Mouse (Mus musculus) lung, embryonic 14.5 days (tissue): ENCODE data around the gene Lhfp. TPM values are rescaled to one million over a fixed set of nuclear protein-coding genes. Genes with fewer than 3 reads are reported as not detected.

Experiments
- ATAC-seq: fragments of 200-750 bp; cut with Nextera tagmentation; 2 replicates; pipeline ENCODE4 v1.8.0; 2017; ENCODE audit warnings: mild to moderate bottlenecking, moderate TSS enrichment, moderate library complexity; ENCODE audit not compliant: insufficient read depth
- DNase-seq: peaks from one replicate; pipeline ENCODE4 v3.0.0-alpha.2; 2015
- H3K27ac ChIP-seq: fragments of 300-500 bp; sonication (generic); 2 replicates; pipeline ENCODE4 v1.5.1; 2014; ENCODE audit warnings: low read depth, mild to moderate bottlenecking, moderate library complexity
- H3K27me3 ChIP-seq: fragments of 300-500 bp; sonication (generic); 2 replicates; pipeline ENCODE4 v1.6.1; 2014; ENCODE audit warnings: low read length, control low read depth; ENCODE audit not compliant: insufficient read depth
- H3K36me3 ChIP-seq: fragments of 300-500 bp; sonication (generic); 2 replicates; pipeline ENCODE4 v1.6.1; 2014; ENCODE audit warnings: control low read depth; ENCODE audit not compliant: insufficient read depth
- H3K4me1 ChIP-seq: fragments of 300-500 bp; sonication (generic); 2 replicates; pipeline ENCODE4 v1.6.1; 2014; ENCODE audit warnings: antibody characterized with exemption, control low read depth; ENCODE audit not compliant: insufficient read depth
- H3K4me2 ChIP-seq: fragments of 300-500 bp; sonication (generic); 2 replicates; pipeline ENCODE4 v1.6.1; 2014; ENCODE audit warnings: mild to moderate bottlenecking
- H3K4me3 ChIP-seq: fragments of 300-500 bp; sonication (generic); 2 replicates; pipeline ENCODE4 v1.5.1; 2014; ENCODE audit warnings: low read depth, low read length
- H3K9ac ChIP-seq: fragments of 300-500 bp; sonication (generic); 2 replicates; pipeline ENCODE4 v1.6.1; 2014
- H3K9me3 ChIP-seq: fragments of 300-500 bp; sonication (generic); 2 replicates; pipeline ENCODE4 v1.6.1; 2016; ENCODE audit warnings: low read depth, low read length, control low read depth
- CTCF ChIP-seq: IDR thresholded peaks from 2 replicates; pipeline ENCODE4 v1.5.1; 2016; ENCODE audit warnings: antibody characterized with exemption, low read depth
- WGBS: fragments of 180-500 bp; shearing (Covaris S2); extraction: QIAGEN DNeasy Blood & Tissue Kit; methylation state at CpG from one replicate; pipeline ENCODE4 v1.1.7; 2014; 5-methylcytosine and 5-hydroxymethylcytosine counted together
- polyA plus RNA-seq: library from polyadenylated mRNA; unstranded; fragments of >200 nt; fragmentation: Nextera tagmentation; extraction: Ambion mirVana; gene quantifications from 2 replicates; pipeline ENCODE4 v1.2.1, GENCODE M21; 2014

The Lhfp gene
- polyA plus RNA-seq, 1 experiment from 2014 or later = 63.8 TPM

GRCm38 (mm10) chr3:53203656-53204055, 162.3 kb downstream of the Lhfp start:
- 82% methylated on average over 5 of the region's 5 CpGs for WGBS
- Histone ChIP-seq H3K4me2 (no peak overlapping the region), H3K27me3 (no peaks in the 10 kb centered on the region), H3K4me3 (no peak overlapping the region), H3K27ac (no peak overlapping the region), H3K36me3 (no peaks in the 10 kb centered on the region), H3K9ac (no peak overlapping the region), H3K9me3 (no peaks in the 10 kb centered on the region), H3K4me1 (peaks cover 17% of the 10 kb centered on the region)
- DNase-seq (no peak), ATAC-seq (no peak)
- TF ChIP-seq CTCF = no peak

GRCm38 (mm10) chr3:53204348-53204984, 163.1 kb downstream of the Lhfp start:
- TF ChIP-seq CTCF = no peak
- Histone ChIP-seq H3K27ac (no peak overlapping the region), H3K4me1 (peaks cover 18% of the 10 kb centered on the region)

GRCm38 (mm10) chr3:53204985-53205365, 163.6 kb downstream of the Lhfp start:
- Histone ChIP-seq H3K27ac (no peak overlapping the region), H3K4me3 (no peak overlapping the region), H3K9me3 (no peaks in the 10 kb centered on the region), H3K9ac (no peak overlapping the region), H3K4me2 (no peak overlapping the region), H3K36me3 (no peaks in the 10 kb centered on the region), H3K27me3 (no peaks in the 10 kb centered on the region), H3K4me1 (peaks cover 19% of the 10 kb centered on the region)
- WGBS = 95% methylated on average over 1 of the region's 1 CpGs
- ATAC-seq = no peak
- no peak for DNase-seq
- no peak for TF ChIP-seq CTCF

More at GRCm38 (mm10) chr3:53204348-53204984, 163.1 kb downstream of the Lhfp start:
- Histone ChIP-seq H3K27me3 (no peaks in the 10 kb centered on the region), H3K36me3 (no peaks in the 10 kb centered on the region), H3K4me3 (no peak overlapping the region), H3K9ac (no peak overlapping the region), H3K9me3 (no peaks in the 10 kb centered on the region), H3K4me2 (no peak overlapping the region)
- ATAC-seq = no peak
- 72% methylated on average over 7 of the region's 7 CpGs for WGBS
- DNase-seq = no peak

GRCm38 (mm10) chr3:53205706-53206105, 164.4 kb downstream of the Lhfp start:
- no peaks in the 10 kb centered on the region for H3K9me3 ChIP-seq
- no peaks in the 10 kb centered on the region for H3K27me3 ChIP-seq
- no peak overlapping the region for H3K4me2 ChIP-seq
- H3K9ac ChIP-seq = no peak overlapping the region
- DNase-seq (no peak), ATAC-seq (no peak)
- WGBS = 94% methylated on average over 3 of the region's 3 CpGs
- H3K36me3 ChIP-seq = no peaks in the 10 kb centered on the region
- H3K27ac ChIP-seq = no peak overlapping the region
- no peak for TF ChIP-seq CTCF
- peaks cover 19% of the 10 kb centered on the region for H3K4me1 ChIP-seq
- H3K4me3 ChIP-seq = no peak overlapping the region

GRCm38 (mm10) chr3:53206509-53207224, 165.3 kb downstream of the Lhfp start:
- H3K27ac ChIP-seq = no peak overlapping the region
- no peaks in the 10 kb centered on the region for H3K27me3 ChIP-seq
- H3K36me3 ChIP-seq = no peaks in the 10 kb centered on the region
- H3K9me3 ChIP-seq = no peaks in the 10 kb centered on the region
- H3K4me3 ChIP-seq = no peak overlapping the region
- H3K4me1 ChIP-seq = peaks cover 16% of the 10 kb centered on the region
- WGBS = 61% methylated on average over 11 of the region's 11 CpGs
- H3K9ac ChIP-seq = no peak overlapping the region
- TF ChIP-seq CTCF = no peak
- no peak overlapping the region for H3K4me2 ChIP-seq
- ATAC-seq = no peak
- no peak for DNase-seq

GRCm38 (mm10) chr3:53207225-53207528, 165.8 kb downstream of the Lhfp start:
- H3K9ac ChIP-seq = no peak overlapping the region
- no peak for TF ChIP-seq CTCF
- H3K27ac ChIP-seq = no peak overlapping the region
- no peaks in the 10 kb centered on the region for H3K27me3 ChIP-seq
- no peak overlapping the region for H3K4me3 ChIP-seq
- DNase-seq (no peak), ATAC-seq (no peak)
- no peak overlapping the region for H3K4me2 ChIP-seq
- peaks cover 12% of the 10 kb centered on the region for H3K4me1 ChIP-seq
- no peaks in the 10 kb centered on the region for H3K36me3 ChIP-seq
- 77% methylated on average over 4 of the region's 4 CpGs for WGBS
- no peaks in the 10 kb centered on the region for H3K9me3 ChIP-seq

GRCm38 (mm10) chr3:53210691-53211526, 169.6 kb downstream of the Lhfp start:
- no peaks in the 10 kb centered on the region for H3K36me3 ChIP-seq
- peaks cover 2% of the 10 kb centered on the region; the same call in 1 of the 2 replicates for H3K4me1 ChIP-seq
- no peak overlapping the region for H3K27ac ChIP-seq
- no peaks in the 10 kb centered on the region for H3K9me3 ChIP-seq
- no peak overlapping the region for H3K9ac ChIP-seq
- no peak overlapping the region for H3K4me2 ChIP-seq
- no peak for TF ChIP-seq CTCF
- H3K27me3 ChIP-seq = no peaks in the 10 kb centered on the region
- ATAC-seq (no peak; the same call in 1 of the 2 replicates), DNase-seq (no peak)
- no peak overlapping the region for H3K4me3 ChIP-seq
- WGBS = 69% methylated on average over 10 of the region's 10 CpGs
